Mouse (Mus musculus) megakaryocyte, embryonic 14.5 days (primary cell): ENCODE results near the gene C1qc.

Experiments used
- FLI1 ChIP-seq: IDR thresholded peaks from 2 replicates; pipeline ENCODE4 v1.6.1; 2012; ENCODE audit warnings: low read length, inconsistent platforms, mixed read lengths
- GATA1 ChIP-seq: IDR thresholded peaks from 3 replicates; pipeline ENCODE4 v1.6.1; 2012; ENCODE audit warnings: mixed read lengths, low read length, inconsistent platforms, borderline replicate concordance

- no peak for TF ChIP-seq GATA1
- no peak for TF ChIP-seq FLI1
Observed at GRCm38 (mm10) chr4:136878601-136879000, 14.3 kb downstream of the C1qc start.
